Mouse (Mus musculus): Measurements from ENCODE around the gene Map2.

The Map2 gene

DNA sequence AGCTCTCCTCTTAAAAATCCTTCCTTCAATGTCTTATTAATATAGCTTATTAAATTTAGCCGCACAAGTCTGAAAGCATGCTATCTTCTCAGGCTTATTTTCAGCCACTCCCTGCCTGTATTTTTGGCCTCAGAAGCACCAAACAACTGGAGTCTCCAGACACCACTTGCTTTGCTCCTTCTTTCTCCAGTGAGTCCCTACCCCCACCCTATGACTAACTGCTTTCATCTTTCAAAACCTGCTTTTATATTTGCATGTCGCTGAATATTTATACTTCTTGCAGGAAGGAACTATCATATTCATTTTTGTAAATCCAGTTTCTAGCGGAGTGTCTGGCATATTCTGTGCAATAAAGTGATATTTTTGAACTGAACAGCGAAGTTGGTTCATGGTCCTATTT lies 21.6 kb downstream of the Map2 start:
- no peak for DNase-seq (ENCODE audit: low spot score)

DNA sequence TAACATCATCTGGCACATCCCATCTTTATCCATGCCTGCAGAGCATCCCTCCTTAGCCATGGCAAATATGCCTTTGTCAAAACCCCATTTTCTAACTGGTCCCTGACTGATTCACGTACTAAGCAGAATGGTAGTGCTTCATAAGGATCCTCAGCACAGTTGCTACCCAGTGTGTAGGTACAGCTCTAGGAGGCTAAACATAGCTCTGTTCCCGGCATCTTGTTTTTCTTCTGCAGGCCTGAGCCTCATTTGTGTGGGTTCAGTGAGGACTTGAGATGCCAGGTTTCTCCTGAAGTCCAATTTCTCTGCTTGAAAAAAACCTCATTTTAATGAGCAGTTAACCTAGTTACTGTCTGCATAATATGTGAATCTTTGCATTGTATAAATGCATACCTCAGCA lies 30.4 kb downstream of the Map2 start:
- DNase-seq (ENCODE audit: low spot score), result no peak

DNA sequence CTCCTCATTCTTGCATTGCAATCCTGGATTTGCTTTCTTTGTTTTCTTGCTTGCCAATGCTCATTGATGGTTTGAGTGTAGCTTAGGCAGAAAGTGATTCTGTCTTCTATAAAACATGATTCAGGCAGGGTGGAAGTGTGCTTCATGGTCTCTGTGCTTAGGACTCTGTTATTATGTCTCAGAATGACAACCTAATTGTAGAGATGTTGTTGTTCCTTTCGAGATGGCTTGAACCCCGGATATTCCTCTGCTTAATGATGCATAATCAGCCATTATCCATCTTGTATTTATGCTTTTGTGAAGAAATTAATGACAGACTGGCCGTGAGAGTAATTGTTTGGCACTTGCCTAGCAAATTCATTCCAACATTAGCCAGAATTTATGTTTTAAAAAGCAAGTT lies 31.8 kb downstream of the Map2 start:
- no peak for DNase-seq (ENCODE audit: low spot score)

DNA sequence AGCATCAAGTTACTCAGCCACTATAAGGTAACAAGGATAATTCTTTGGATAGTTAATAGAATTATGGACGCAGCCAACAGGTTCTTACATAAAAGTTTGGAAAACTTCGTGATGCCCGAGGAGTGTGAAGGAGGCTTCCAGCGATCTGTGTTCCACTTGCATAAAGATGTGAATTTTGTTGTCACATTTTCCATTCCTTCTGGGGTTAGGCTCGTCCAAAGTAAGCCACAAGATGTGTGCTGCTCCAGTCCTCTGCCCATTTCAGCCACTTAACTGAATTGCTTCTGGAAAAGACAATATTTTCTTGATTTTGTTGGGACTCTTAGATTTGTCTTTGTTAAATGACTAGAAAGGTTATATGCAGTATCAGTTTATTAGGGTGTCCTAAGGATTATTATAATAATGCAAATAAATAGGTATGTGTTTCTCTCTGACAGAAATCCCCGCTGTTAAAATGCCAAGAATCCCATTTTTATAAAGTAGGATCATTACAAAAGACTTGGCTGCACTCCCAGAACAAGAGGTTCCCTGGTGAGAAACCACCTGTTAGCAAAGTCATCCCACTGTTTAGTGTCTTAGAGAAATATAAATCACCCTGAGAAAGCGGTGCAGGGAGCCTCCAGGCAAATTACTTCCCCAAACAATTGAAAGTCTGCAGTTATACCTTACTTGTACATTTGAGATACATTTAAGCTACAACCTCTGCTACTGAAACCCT lies 36.2 kb downstream of the Map2 start:
- DNase-seq (ENCODE audit: low spot score), result no peak

DNA sequence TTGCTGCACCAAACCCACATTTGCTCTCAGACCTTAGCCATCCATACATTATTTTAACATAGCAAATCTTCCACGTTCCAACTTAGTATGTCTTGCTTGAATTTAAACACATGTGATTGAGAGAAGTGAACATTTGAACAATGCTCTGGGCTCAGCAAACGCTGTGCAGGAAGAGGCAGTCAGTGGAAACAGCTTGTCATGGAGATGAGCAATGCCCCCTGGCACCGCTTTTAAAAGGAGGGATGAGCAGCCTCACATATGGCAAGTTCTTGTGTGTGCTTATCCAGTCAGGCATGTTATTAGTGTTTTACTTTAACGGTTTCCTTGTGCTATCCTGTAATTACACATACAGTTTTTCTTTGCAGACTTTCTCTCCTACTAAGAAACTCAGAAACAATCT lies 46.4 kb downstream of the Map2 start:
- no peak for DNase-seq (ENCODE audit: low spot score)

DNA sequence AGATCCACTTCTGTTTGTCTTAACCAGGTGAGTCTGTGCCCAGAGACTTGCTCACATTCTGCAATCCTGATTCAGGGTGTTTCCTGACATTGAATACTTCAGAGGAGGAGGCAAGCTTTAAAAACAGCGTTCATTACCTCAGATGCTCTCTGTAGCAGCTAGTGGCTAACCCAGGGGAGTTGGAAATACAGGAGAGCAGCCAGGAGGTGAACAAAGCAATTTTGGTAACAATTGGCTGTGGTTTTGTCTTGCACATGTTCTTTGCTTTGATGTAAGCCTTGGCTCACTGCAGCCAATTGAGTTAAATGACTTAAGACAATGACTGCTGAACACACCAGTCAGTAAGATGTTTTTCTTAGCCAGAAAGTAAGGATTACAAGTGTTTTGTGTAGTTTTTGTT lies 48.3 kb downstream of the Map2 start:
- DNase-seq (ENCODE audit: low spot score), result no peak

DNA sequence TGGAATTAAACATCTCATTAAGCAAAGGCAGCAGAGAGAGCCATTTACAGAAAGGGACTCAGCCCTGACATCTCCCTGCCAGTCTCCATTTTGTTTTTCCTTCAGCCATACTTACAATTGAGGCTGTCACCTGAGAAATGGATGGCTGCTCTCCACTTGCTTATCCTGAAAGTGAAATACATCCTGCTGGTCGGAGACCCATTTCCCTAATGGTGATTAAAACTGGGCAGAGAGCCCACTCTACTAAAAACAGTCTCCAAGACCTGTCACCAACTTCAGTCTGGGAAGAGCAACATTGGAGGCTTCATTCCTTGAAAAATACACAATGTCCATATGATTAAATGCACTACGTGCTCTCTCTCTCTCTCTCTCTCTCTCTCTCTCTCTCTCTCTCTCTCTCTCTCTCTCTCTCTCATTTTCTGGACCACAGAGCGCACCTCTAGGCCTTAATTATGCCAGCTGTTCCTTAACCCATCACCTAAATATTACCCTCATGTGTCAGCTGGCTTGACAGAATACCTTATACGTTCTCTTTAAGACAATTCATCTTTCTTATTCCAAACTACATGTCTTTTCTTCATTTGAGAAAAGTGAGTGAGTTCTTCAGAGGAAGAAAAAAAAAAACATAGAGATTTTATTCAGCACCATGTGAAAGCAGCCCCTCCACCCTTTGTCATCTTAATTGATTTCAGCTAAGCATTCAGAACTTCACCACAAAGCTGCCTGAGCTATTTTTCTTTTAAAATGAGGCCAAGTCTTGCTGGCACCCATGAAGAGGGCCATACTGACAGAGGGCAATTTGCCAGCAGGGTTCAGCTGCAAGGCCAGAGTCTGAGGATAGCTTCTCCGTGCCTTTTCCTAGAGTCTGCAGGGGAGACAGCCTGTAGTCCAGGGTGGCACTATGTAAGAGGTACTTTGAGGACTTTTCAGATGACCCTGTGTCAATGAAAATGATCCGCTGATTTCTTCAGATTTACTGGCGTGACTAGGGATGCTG lies 51.6 kb downstream of the Map2 start:
- DNase-seq (ENCODE audit: low spot score), result no peak

DNA sequence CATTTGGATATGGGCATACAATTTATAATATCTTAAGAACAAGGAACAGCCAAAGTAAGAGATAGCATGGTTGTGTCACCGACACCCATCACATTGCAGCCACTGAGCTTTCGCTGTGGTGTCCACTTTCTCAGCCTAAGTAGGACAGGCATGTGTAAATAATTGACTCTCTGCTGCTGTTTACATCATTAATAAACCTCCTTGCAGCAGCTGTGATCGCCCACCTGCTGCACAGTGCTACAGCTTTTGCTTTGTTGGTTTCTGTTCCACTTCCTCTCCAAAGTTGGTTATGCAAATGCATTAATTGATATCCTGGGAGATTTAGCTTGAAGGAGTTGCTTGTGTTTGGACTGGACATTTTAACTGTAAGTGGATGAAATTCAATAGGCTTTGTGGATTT lies 53.1 kb downstream of the Map2 start:
- no peak for DNase-seq (ENCODE audit: low spot score)

DNA sequence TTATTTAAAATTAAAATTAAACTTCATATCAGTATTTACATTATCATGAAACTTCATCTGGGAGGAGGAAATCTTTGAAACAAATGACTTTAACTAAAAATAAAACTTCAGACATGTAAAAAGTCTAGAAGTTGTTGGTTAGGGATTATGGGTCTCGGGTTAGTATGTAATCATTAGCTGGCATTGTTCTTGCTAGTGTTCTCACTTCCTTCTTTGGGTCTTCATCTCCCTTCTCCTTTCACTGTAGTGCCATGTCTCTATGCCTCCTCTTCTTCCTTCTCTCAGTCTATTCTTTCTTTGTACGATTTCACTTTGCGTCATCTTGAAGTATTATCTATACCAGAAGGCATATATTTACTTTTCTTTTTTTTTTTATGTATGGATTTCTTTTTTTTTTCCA lies 55.3 kb downstream of the Map2 start:
- DNase-seq (ENCODE audit: low spot score), result no peak

DNA sequence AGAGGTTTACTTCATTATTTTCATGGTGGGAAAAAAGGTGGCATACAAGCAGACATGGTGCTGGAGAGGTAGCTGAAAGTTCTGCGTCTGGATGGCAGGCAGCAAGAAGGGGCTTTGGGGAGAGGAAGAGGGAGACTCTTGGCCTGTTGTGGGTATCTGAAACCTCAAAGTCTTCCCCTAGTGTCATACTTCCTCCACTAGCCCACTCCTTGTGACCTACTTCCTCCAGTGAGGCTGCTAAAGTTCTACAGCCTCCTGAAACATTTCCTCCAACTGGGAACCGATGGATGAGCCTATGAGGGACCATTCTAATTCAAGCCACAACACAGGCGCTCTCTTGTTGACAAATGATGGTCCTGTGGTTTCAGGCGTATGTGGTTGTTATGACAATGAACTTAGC lies 56.9 kb downstream of the Map2 start:
- DNase-seq (ENCODE audit: low spot score), result no peak

DNA sequence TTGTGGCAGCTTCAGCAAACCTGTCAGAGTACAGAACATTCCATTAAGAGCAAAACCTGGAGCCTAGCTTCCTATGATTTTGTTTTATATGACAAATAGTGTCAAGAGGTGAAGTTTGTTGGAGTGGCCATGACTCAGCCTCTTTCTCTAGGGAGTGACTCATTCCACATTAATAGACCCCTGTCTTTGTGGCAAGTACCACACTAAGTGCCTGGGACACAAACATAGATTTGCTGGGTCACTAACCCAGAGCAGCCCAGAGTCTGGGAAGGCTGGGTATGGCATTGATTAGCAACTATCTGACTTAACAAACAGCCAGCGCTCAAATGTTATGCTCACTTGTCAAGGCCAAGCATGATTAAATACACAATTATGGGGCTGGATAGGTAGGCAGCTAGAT lies 69.8 kb downstream of the Map2 start:
- DNase-seq (ENCODE audit: low spot score), result no peak

DNA sequence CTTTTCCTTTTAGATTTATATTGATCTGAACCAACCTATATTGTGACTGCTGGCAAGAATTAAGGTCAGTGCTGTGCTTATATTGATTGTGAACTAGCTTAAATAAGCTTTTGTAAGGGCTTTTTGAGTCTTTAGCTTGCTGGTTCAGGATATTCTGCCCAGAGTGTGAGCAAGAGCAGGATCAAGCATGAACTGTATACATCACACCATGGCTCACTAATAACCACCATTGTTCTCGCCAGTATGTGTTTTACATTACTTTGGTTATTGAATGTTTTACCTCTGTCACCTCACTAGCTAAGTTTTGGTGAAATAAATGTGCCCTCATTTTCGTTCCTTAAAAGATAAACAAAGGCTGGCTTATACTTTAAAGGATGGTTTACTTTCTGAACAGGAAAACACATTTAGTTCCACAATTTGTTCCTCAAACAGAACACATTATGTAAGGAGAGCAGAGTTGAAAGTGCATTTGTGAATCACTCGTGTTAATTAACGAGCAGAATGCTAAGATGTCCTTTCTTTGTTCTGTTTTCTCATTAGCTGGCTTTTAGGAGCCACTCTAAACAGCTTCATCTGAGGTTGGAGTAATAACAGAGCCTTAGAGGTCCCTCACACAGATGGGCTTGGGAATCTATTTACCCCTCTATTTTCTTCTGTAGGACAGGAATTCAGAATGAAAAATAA lies 76.7 kb downstream of the Map2 start:
- DNase-seq (ENCODE audit: low spot score), result no peak

DNA sequence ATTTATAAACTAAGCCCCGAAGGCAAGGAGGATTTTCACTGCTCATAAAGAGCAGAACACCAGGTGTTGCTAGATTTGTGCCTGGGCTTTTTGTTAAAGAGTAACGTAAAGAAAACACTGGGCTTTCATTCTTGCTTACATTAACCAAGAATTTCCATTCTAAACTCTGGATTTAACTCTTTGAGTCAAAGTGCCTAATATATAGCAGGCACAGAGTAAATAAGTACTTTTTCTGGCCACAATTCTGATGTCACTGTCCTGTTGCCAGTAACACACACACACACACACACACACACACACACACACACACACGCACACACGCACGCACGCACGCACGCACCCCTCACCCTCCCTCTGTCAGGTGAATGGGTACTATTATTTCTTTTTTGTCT lies 77.3 kb downstream of the Map2 start:
- DNase-seq (ENCODE audit: low spot score), result no peak

DNA sequence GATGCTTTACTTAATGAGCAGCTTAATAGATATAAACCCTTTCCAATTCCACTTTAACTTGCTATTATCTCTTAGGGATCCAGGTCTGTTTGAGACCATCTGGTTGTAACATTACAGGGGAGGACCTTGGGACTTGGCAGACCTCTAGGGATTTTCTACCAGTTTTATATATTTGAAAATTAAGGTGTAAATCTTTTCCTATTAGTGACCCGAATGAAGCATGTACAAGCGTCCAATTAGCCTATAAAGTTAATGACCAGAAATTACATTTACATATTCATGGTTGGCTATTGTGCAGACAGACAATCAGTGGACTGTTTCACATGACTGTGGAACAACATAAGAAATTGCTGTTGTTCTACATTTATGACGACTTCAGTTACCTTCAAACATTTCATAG lies 88.1 kb downstream of the Map2 start:
- DNase-seq (ENCODE audit: low spot score), result no peak

DNA sequence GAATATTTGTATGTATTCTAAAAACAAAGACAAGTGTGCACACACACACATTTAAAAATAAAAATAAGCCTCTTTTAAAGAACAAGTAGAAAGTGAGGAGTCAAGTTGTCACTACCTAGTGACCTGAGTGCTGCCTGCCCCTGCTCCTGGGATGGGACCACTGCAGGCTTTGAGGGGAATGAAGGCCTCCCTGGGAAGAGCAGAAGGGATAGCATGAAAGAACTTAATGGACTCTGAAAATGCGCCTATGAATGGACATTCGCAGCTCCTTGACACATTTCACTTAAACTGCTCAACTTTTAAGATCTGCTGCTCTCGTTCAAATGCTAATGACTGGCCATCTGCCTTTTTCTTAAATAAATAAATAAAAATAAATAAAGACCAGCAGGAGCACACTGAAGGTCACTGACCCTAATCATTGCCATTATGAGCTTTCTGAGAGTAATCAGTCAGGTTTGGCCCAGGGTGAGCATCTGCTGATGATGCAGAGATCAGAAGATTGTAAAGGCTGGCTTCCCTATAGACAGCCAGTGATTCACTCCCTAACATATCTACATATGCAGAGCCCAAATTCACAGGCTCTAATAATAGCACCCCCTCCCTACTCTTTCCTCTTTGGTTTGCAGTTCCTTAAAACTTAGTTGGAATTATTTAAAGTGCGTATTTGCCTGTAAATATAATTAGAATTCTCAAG lies 91.3 kb downstream of the Map2 start:
- no peak for DNase-seq (ENCODE audit: low spot score)

DNA sequence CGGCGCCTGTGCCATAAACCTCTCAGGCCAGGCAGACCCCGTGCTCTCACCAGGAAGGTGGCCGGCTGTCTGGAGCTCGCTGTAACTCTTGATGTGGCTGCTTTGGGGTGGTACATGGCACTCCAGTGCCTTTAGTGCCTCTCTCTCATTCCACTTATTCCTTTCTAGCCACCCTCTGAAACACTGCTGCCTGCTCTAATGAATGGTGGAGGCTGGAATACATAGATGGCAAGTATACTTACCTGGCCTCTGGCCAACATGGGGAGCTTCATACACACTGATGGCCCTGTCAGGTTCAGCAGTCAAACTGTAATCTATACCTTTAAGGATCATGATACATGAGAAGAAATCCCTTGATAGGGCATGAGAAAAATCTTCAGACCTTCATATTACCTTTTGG lies 102.6 kb downstream of the Map2 start:
- DNase-seq (ENCODE audit: low spot score), result no peak

DNA sequence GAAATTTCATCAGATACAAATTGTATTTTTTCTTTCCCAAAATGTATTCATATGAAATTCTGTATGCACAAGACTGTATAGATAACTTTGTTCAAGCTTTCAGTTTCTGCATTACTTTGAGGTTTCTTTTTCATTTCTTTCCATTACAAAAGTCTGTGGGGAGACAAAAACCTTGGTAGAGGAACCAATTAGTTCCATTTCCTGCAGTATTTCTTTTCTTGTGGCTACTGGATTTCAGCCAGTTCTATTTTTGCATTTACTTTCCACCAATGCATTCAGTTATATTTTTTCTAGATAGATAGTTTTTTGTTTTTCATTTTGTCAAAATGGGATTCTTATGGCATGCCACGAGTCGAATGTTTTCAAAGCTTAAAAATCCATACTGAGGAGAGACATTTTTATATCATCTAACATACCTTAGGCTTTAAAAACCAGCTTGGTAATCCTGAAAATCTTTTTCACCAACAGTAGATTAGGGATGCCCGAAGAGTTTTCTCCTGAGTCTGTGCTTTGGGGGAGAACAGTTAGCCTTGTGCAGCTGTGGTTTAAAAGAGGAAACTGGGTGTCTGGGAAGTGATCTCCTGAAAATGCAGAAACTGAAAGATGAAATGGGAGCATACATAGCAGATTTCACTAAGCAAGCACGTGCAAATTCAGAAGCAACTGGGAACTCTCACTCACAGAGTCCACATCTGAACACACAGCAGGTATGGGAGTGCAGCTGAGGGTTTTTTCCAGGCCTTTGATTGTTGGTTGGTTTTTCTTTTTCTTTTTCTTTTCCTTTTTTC lies 104.3 kb downstream of the Map2 start:
- DNase-seq (ENCODE audit: low spot score), result no peak

DNA sequence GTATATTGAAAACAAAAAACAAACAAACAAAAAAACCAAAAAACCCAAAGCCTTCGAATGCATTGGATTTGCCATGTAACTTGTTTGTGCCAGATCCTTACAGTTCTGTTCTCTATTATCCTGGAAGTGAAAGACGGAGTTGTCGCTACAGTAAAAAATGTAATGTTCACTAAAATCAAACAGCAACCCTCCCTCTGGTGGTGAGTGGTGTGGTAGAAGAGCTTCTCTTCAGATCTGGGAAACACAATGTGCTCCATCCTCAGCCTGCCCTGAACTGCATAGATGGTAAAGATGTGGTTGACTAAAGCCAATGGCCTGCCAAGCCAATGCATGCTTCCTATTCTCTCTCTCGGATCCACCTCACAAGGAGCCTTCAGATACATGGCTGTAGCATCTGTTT lies 105.1 kb downstream of the Map2 start:
- no peak for DNase-seq (ENCODE audit: low spot score)

DNA sequence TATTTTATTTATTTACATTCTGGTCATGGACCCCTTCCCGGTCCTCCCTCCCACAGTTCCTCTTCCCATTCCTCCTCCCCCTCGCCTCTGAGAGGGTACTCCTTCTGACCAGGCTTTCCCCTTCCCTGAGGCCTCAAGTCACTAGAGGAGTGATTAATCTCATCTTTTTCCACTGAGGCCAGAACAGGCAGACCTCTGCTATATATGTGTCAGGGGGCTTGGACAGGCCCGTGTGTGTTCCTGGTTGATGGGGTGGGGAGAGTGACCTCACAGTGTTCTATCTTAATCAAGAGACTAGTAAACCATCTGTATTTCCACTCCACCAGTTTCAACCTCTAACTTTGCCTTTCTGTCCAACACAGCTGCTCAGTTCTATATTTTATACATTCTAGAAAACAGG lies 107.4 kb downstream of the Map2 start:
- DNase-seq (ENCODE audit: low spot score), result no peak

DNA sequence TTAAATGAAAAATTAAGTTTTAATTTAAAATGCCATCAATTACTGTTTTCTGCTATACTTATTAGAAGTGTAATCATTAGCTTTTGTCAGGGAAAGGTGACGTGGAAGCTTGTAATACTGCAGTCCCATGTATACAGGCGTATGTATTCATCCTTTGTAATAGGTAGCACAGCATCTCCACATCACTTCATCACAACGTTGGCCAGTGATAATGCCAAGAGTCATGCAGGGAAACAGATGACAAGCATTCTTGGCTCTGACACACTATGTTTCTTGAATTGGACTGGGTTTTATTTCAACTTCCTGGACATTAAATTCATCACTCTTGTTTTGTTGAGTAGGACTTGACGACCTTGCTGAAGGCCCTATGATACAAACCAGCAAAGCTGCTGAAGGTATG lies 113.9 kb downstream of the Map2 start:
- DNase-seq (ENCODE audit: low spot score), result no peak

DNA sequence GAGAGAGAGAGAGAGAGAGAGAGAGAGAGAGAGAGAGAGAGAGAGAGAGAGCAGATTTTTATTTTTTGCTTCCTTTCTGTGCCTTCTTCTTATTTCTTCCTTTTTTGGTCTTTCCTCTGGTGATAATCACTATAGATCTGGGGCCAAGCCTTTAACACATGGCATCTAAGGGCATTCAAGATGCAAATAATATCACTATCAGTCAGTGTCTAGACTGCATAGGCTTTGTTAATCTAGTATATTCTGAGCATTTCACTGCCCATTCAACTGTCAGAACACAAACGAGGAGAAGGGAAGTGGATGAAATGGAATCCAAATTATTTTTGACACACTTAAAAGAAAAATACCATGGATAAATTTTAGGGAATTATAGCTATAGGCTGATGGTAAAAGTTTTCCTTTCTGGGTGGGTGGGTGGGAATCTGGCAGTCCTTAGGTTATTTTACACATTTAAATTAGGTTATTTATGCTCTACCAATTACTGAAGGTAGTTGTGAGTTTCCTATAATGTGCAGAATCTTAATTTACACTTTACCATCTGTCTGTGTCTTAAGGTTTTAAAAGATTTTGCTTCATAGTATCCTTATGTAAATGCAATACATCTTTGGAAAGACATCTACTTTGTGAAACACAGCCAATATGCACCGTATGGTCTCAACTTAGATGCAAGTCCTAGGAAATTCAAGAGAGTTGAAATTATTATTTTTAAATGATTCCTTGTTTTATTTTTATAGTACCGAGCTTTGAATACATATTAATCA lies 117.2 kb downstream of the Map2 start:
- no peak for DNase-seq (ENCODE audit: low spot score)
